Mouse (Mus musculus) embryonic facial prominence, embryonic 13.5 days (tissue): ENCODE measurements around the gene Eps8l2. TPM values are rescaled to one million over a fixed set of nuclear protein-coding genes. Genes with fewer than 3 reads are reported as not detected.

ENCODE experiments used
- ATAC-seq: fragments of 200-750 bp; cut with Nextera tagmentation; 2 replicates; pipeline ENCODE4 v1.8.0; 2017; ENCODE audit warnings: low read depth; ENCODE audit not compliant: insufficient number of reproducible peaks, insufficient read depth, low FRiP score, low TSS enrichment
- H3K27ac ChIP-seq: fragments of 300-500 bp; sonication (generic); 2 replicates; pipeline ENCODE4 v1.5.1; 2015; ENCODE audit warnings: moderate library complexity, mild to moderate bottlenecking, inconsistent platforms
- H3K27me3 ChIP-seq: fragments of 300-500 bp; sonication (generic); 2 replicates; pipeline ENCODE4 v1.6.1; 2015; ENCODE audit warnings: mild to moderate bottlenecking, inconsistent platforms
- H3K36me3 ChIP-seq: fragments of 300-500 bp; sonication (generic); 2 replicates; pipeline ENCODE4 v1.6.1; 2015; ENCODE audit warnings: mild to moderate bottlenecking, inconsistent platforms
- H3K4me1 ChIP-seq: fragments of 300-500 bp; sonication (generic); 2 replicates; pipeline ENCODE4 v1.6.1; 2015; ENCODE audit warnings: inconsistent platforms
- H3K4me2 ChIP-seq: fragments of 300-500 bp; sonication (generic); 2 replicates; pipeline ENCODE4 v1.6.1; 2015; ENCODE audit warnings: moderate library complexity, mild to moderate bottlenecking, inconsistent platforms
- H3K4me3 ChIP-seq: fragments of 300-500 bp; sonication (generic); 2 replicates; pipeline ENCODE4 v1.5.1; 2015; ENCODE audit warnings: mild to moderate bottlenecking, inconsistent platforms
- H3K9ac ChIP-seq: fragments of 300-500 bp; sonication (generic); 2 replicates; pipeline ENCODE4 v1.6.1; 2015; ENCODE audit warnings: mild to moderate bottlenecking, inconsistent platforms
- H3K9me3 ChIP-seq: fragments of 300-500 bp; sonication (generic); 2 replicates; pipeline ENCODE4 v1.6.1; 2016; ENCODE audit warnings: inconsistent platforms
- WGBS: fragments of 180-500 bp; shearing (Covaris S2); methylation state at CpG from one replicate; pipeline ENCODE4 v1.1.7; 2015; ENCODE audit warnings: mixed read lengths; 5-methylcytosine and 5-hydroxymethylcytosine counted together
- polyA plus RNA-seq: library from polyadenylated mRNA; unstranded; fragments of >200 nt; fragmentation: Nextera tagmentation; extraction: Ambion mirVana; gene quantifications from 2 replicates; pipeline ENCODE4 v1.2.1, GENCODE M21; 2015

Eps8l2 gene
- polyA plus RNA-seq, 1 experiment from 2014 or later: 13.1 TPM

- no peak for ATAC-seq
- Histone ChIP-seq H3K27me3 (no peaks in the 10 kb centered on the region), H3K27ac (no peak overlapping the region), H3K4me3 (no peak overlapping the region), H3K4me2 (no peak overlapping the region), H3K9me3 (no peaks in the 10 kb centered on the region), H3K4me1 (0 out of 2 replicates have a peak, but pooled peaks cover 2% of the 10 kb centered on the region), H3K9ac (no peak overlapping the region), H3K36me3 (no peaks in the 10 kb centered on the region)
- 56% methylated on average over 6 of the region's 6 CpGs for WGBS
These were observed 33.4 kb downstream of the Eps8l2 start for GRCm38 (mm10) chr7:141371942-141372595.

- WGBS: 75% methylated on average over 6 of the region's 6 CpGs
- no peaks in the 10 kb centered on the region for H3K27me3 ChIP-seq
- H3K4me2 ChIP-seq: no peak overlapping the region
- no peak overlapping the region for H3K4me3 ChIP-seq
- H3K36me3 ChIP-seq: no peaks in the 10 kb centered on the region
- no peak overlapping the region for H3K27ac ChIP-seq
- no peaks in the 10 kb centered on the region for H3K9me3 ChIP-seq
- H3K9ac ChIP-seq: no peak overlapping the region
- H3K4me1 ChIP-seq: 0 out of 2 replicates have a peak, but pooled peaks cover 2% of the 10 kb centered on the region
- no peak for ATAC-seq
These were observed 34.9 kb downstream of the Eps8l2 start for GRCm38 (mm10) chr7:141373611-141374010.

- no peak for ATAC-seq
- 0 out of 2 replicates have a peak, but pooled peaks cover 2% of the 10 kb centered on the region for H3K4me1 ChIP-seq
- no peak overlapping the region for H3K4me3 ChIP-seq
- no peaks in the 10 kb centered on the region for H3K27me3 ChIP-seq
- no peak overlapping the region for H3K4me2 ChIP-seq
- H3K36me3 ChIP-seq: no peaks in the 10 kb centered on the region
- no peak overlapping the region for H3K9ac ChIP-seq
- no peak overlapping the region for H3K27ac ChIP-seq
- no peaks in the 10 kb centered on the region for H3K9me3 ChIP-seq
These were observed 35.7 kb downstream of the Eps8l2 start for GRCm38 (mm10) chr7:141374399-141374798.

- Histone ChIP-seq H3K4me2 (no peak overlapping the region), H3K4me3 (no peak overlapping the region), H3K27ac (no peak overlapping the region), H3K9ac (no peak overlapping the region), H3K36me3 (no peaks in the 10 kb centered on the region), H3K9me3 (no peaks in the 10 kb centered on the region), H3K27me3 (peaks cover 8% of the 10 kb centered on the region; the same call in 1 of the 2 replicates), H3K4me1 (no peaks in the 10 kb centered on the region)
- no peak for ATAC-seq
- WGBS: 59% methylated on average over 4 of the region's 4 CpGs
These were observed 40.9 kb downstream of the Eps8l2 start for GRCm38 (mm10) chr7:141379584-141379983.

- no peak overlapping the region for H3K4me2 ChIP-seq
- WGBS: 75% methylated on average over 4 of the region's 4 CpGs
- peaks cover 8% of the 10 kb centered on the region; the same call in 1 of the 2 replicates for H3K27me3 ChIP-seq
- H3K9me3 ChIP-seq: no peaks in the 10 kb centered on the region
- no peak overlapping the region for H3K27ac ChIP-seq
- no peak for ATAC-seq
- H3K36me3 ChIP-seq: no peaks in the 10 kb centered on the region
- H3K4me3 ChIP-seq: no peak overlapping the region
- no peak overlapping the region for H3K9ac ChIP-seq
- H3K4me1 ChIP-seq: no peaks in the 10 kb centered on the region
These were observed 42.6 kb downstream of the Eps8l2 start for GRCm38 (mm10) chr7:141381068-141381835.

GRCm38 (mm10) chr7:141387807-141388486 lies 49.3 kb downstream of the Eps8l2 start:
- no peak overlapping the region for H3K4me2 ChIP-seq
- ATAC-seq: no peak
- H3K36me3 ChIP-seq: no peaks in the 10 kb centered on the region
- no peak overlapping the region for H3K9ac ChIP-seq
- peaks cover under 1% of the 10 kb centered on the region; the same call in 1 of the 2 replicates for H3K27me3 ChIP-seq
- no peak overlapping the region for H3K27ac ChIP-seq
- H3K4me1 ChIP-seq: peaks cover 13% of the 10 kb centered on the region
- H3K4me3 ChIP-seq: no peak overlapping the region
- WGBS: 46% methylated on average over 2 of the region's 2 CpGs
- no peaks in the 10 kb centered on the region for H3K9me3 ChIP-seq

- Histone ChIP-seq H3K36me3 (no peaks in the 10 kb centered on the region), H3K4me1 (peaks cover 16% of the 10 kb centered on the region), H3K27me3 (no peaks in the 10 kb centered on the region; the same call in 1 of the 2 replicates), H3K27ac (no peak overlapping the region), H3K9me3 (no peaks in the 10 kb centered on the region), H3K4me3 (no peak overlapping the region), H3K4me2 (no peak overlapping the region), H3K9ac (no peak overlapping the region)
- no peak for ATAC-seq
- WGBS: 71% methylated on average over 3 of the region's 3 CpGs
These were observed 49.9 kb downstream of the Eps8l2 start for GRCm38 (mm10) chr7:141388487-141389109.

- Histone ChIP-seq H3K4me2 (no peak overlapping the region), H3K27me3 (no peaks in the 10 kb centered on the region; the same call in 1 of the 2 replicates), H3K9me3 (no peaks in the 10 kb centered on the region), H3K9ac (no peak overlapping the region), H3K36me3 (no peaks in the 10 kb centered on the region), H3K4me3 (no peak overlapping the region), H3K4me1 (peaks cover 19% of the 10 kb centered on the region), H3K27ac (no peak overlapping the region)
- ATAC-seq: no peak
- WGBS: 56% methylated on average over 9 of the region's 9 CpGs
These were observed 51.9 kb downstream of the Eps8l2 start for GRCm38 (mm10) chr7:141390326-141391259.

GRCm38 (mm10) chr7:141391625-141392551 lies 53.2 kb downstream of the Eps8l2 start, which contains the start of gene Taldo1:
Gene Taldo1, plus strand, starts transcription at chr7:141392199.
- H3K27ac ChIP-seq: peak within 1 kb of the TSS; percentile 84
- peaks cover 19% of the 10 kb centered on the region for H3K4me1 ChIP-seq
- no peaks in the 10 kb centered on the region; the same call in 1 of the 2 replicates for H3K27me3 ChIP-seq
- ATAC-seq: peak; percentile 89
- H3K4me2 ChIP-seq: peak within 1 kb of the TSS; percentile 88
- WGBS: under 1% methylated on average over 57 of the region's 57 CpGs
- H3K9me3 ChIP-seq: no peaks in the 10 kb centered on the region
- peak within 1 kb of the TSS; percentile 59 for H3K4me3 ChIP-seq
- peak within 1 kb of the TSS; percentile 80 for H3K9ac ChIP-seq
- peaks cover 12% of the 10 kb centered on the region for H3K36me3 ChIP-seq
